Mouse (Mus musculus) CH12.LX (cell line): ENCODE measurements around the gene Xrra1. TPM values are rescaled to one million over a fixed set of nuclear protein-coding genes. Genes with fewer than 3 reads are reported as not detected.

Experiments
- DNase-seq: peaks from one replicate; pipeline ENCODE4 v3.0.0-alpha.2; 2013; ENCODE audit errors: extremely low read depth
- H3K27ac ChIP-seq: 2 replicates; pipeline ENCODE4 v1.5.1; 2012; ENCODE audit warnings: low read depth, mild to moderate bottlenecking, control low read depth, moderate library complexity; ENCODE audit not compliant: insufficient read depth
- H3K27me3 ChIP-seq: replicated peaks from 2 replicates; pipeline ENCODE3; 2012; ENCODE audit warnings: inconsistent platforms
- H3K36me3 ChIP-seq, 2 experiments: replicated peaks in 1 of 2; 2 replicates each; pipeline versions ENCODE3 to v1.6.1; 2012; ENCODE audit warnings: inconsistent platforms in 1 of 2, low read length in 1 of 2, mild to moderate bottlenecking in 1 of 2, mixed read lengths in 1 of 2, moderate library complexity in 1 of 2; ENCODE audit not compliant: control insufficient read depth in 1 of 2, insufficient read depth in 1 of 2
- H3K4me1 ChIP-seq, 2 experiments: 2 replicates each; pipeline ENCODE4 v1.6.1; 2012; ENCODE audit warnings: inconsistent platforms in 1 of 2, moderate library complexity in 1 of 2; ENCODE audit not compliant: insufficient read depth in 2 of 2, control insufficient read depth in 1 of 2
- H3K4me2 ChIP-seq: 2 replicates; pipeline ENCODE4 v1.6.1; 2012; ENCODE audit warnings: low read depth, mild to moderate bottlenecking, control low read depth; ENCODE audit not compliant: poor library complexity, insufficient read depth, severe bottlenecking
- H3K4me3 ChIP-seq, 3 experiments: fragments of 150-350 bp in 1 of 3; sonication (generic) in 1 of 3; replicated peaks in 1 of 3; 2 replicates each; pipeline versions ENCODE3 to v1.5.1; 2011 to 2012; ENCODE audit warnings: low read depth in 2 of 3, low read length in 2 of 3, mild to moderate bottlenecking in 2 of 3, moderate library complexity in 2 of 3, control low read depth in 1 of 3, improper control_type of control experiment in 1 of 3, inconsistent platforms in 1 of 3, mixed read lengths in 1 of 3; ENCODE audit not compliant: poor library complexity in 1 of 3
- H3K79me2 ChIP-seq: replicated peaks from 2 replicates; pipeline ENCODE4 v1.6.1; 2012; ENCODE audit warnings: mild to moderate bottlenecking, moderate library complexity; ENCODE audit not compliant: control insufficient read depth, poor library complexity, insufficient read depth, severe bottlenecking; ENCODE audit errors: extremely low read depth
- H3K9ac ChIP-seq: 2 replicates; pipeline ENCODE4 v1.6.1; 2012; ENCODE audit warnings: low read depth, mild to moderate bottlenecking, control low read depth, moderate library complexity; ENCODE audit not compliant: insufficient read depth
- H3K9me3 ChIP-seq: replicated peaks from 2 replicates; pipeline ENCODE3; 2012; ENCODE audit warnings: low read length, inconsistent platforms, mixed read lengths
- BHLHE40 ChIP-seq: IDR thresholded peaks from 2 replicates; pipeline ENCODE4 v1.6.1; 2011; ENCODE audit warnings: mild to moderate bottlenecking, low read depth, low read length, improper control_type of control experiment
- CHD1 ChIP-seq: IDR thresholded peaks from 2 replicates; pipeline ENCODE4 v1.6.1; 2012; ENCODE audit warnings: low read depth, low read length, improper control_type of control experiment, inconsistent platforms
- CHD2 ChIP-seq: IDR thresholded peaks from 2 replicates; pipeline ENCODE4 v1.6.1; 2011; ENCODE audit warnings: low read length, improper control_type of control experiment
- E2F4 ChIP-seq: IDR thresholded peaks from 2 replicates; pipeline ENCODE4 v1.6.1; 2011; ENCODE audit warnings: low read depth, low read length, improper control_type of control experiment; ENCODE audit not compliant: insufficient replicate concordance
- ELF1 ChIP-seq: IDR thresholded peaks from 2 replicates; pipeline ENCODE4 v1.6.1; 2014; ENCODE audit warnings: low read depth, mild to moderate bottlenecking, inconsistent platforms, low read length, improper control_type of control experiment
- EP300 ChIP-seq: IDR thresholded peaks from 2 replicates; pipeline ENCODE4 v1.6.1; 2011; ENCODE audit warnings: low read length, improper control_type of control experiment
- GABPA ChIP-seq: IDR thresholded peaks from 2 replicates; pipeline ENCODE4 v1.6.1; 2012; ENCODE audit warnings: low read depth, low read length, improper control_type of control experiment, inconsistent platforms; ENCODE audit not compliant: insufficient replicate concordance
- HCFC1 ChIP-seq: IDR thresholded peaks from 2 replicates; pipeline ENCODE4 v1.6.1; 2012; ENCODE audit warnings: low read depth, mild to moderate bottlenecking, inconsistent platforms, low read length, improper control_type of control experiment
- IRF4 ChIP-seq: IDR thresholded peaks from 2 replicates; pipeline ENCODE4 v1.6.1; 2014; ENCODE audit warnings: low read depth, mild to moderate bottlenecking, inconsistent platforms, low read length, improper control_type of control experiment
- KAT2A ChIP-seq: IDR thresholded peaks from 2 replicates; pipeline ENCODE4 v1.6.1; 2012; ENCODE audit warnings: low read length, improper control_type of control experiment, inconsistent platforms; ENCODE audit not compliant: insufficient replicate concordance
- MAFK ChIP-seq: IDR thresholded peaks from 2 replicates; pipeline ENCODE4 v1.6.1; 2011; ENCODE audit warnings: low read length, improper control_type of control experiment; ENCODE audit not compliant: insufficient replicate concordance
- MAZ ChIP-seq: IDR thresholded peaks from 2 replicates; pipeline ENCODE4 v1.6.1; 2012; ENCODE audit warnings: low read depth, mild to moderate bottlenecking, inconsistent platforms, low read length, improper control_type of control experiment, moderate library complexity
- MYC ChIP-seq: IDR thresholded peaks from 2 replicates; pipeline ENCODE4 v1.6.1; 2011; ENCODE audit warnings: low read depth, mild to moderate bottlenecking, improper control_type of control experiment, low read length
- NELFE ChIP-seq: IDR thresholded peaks from 2 replicates; pipeline ENCODE4 v1.6.1; 2011; ENCODE audit warnings: low read depth, low read length, improper control_type of control experiment
- NRF1 ChIP-seq: IDR thresholded peaks from 2 replicates; pipeline ENCODE4 v1.6.1; 2014; ENCODE audit warnings: low read depth, mild to moderate bottlenecking, inconsistent platforms, low read length, improper control_type of control experiment, moderate library complexity
- PAX5 ChIP-seq: IDR thresholded peaks from 2 replicates; pipeline ENCODE4 v1.6.1; 2012; ENCODE audit warnings: low read length, inconsistent platforms, mixed read lengths
- POLR2A ChIP-seq: IDR thresholded peaks from 2 replicates; pipeline ENCODE4 v1.6.1; 2011; ENCODE audit warnings: low read depth, mild to moderate bottlenecking, improper control_type of control experiment, low read length
- POLR2AphosphoS2 ChIP-seq: IDR thresholded peaks from 2 replicates; pipeline ENCODE4 v1.6.1; 2011; ENCODE audit warnings: low read depth, low read length, improper control_type of control experiment
- RCOR1 ChIP-seq: conservative IDR thresholded peaks from 2 replicates; pipeline ENCODE4 v1.6.1; 2012; ENCODE audit warnings: low read depth, mild to moderate bottlenecking, inconsistent platforms, low read length, improper control_type of control experiment
- SMC3 ChIP-seq: IDR thresholded peaks from 2 replicates; pipeline ENCODE4 v1.6.1; 2011; ENCODE audit warnings: low read depth, low read length, improper control_type of control experiment
- ZNF384 ChIP-seq: IDR thresholded peaks from 2 replicates; pipeline ENCODE4 v1.6.1; 2012; ENCODE audit warnings: low read depth, low read length, improper control_type of control experiment, inconsistent platforms
- dilution Hi-C: fragments of 300-500 bp; cut with MboI; formaldehyde crosslinking; loops from 2 replicates; pipeline ENCODE4 v1.14.3; 2020; ENCODE audit warnings: low sequenced_read_pairs; ENCODE audit not compliant: extremely low pct_unique_long_range_greater_than_20kb, extremely low pct_ligation_motif_present
- in situ Hi-C: fragments of 300-500 bp; cut with MboI; formaldehyde crosslinking; loops from 3 replicates; pipeline ENCODE4 v1.14.3; 2019; ENCODE audit warnings: low sequenced_read_pairs, low pct_ligation_motif_present, low pct_unique_long_range_greater_than_20kb, mixed read lengths
- polyA plus RNA-seq: library from polyadenylated mRNA; unstranded; fragments of >175 nt; gene quantifications from 2 replicates; pipeline ENCODE4 v1.2.1, GENCODE M21; 2012; ENCODE audit warnings: low read depth; ENCODE audit not compliant: insufficient read length
- total RNA-seq, 2 experiments: library from RNA; depleted of rRNA; stranded (reverse); fragments of 300-350 nt in 1 of 2; fragments of >200 nt in 1 of 2; gene quantifications; 2 replicates each; pipeline ENCODE4 v1.2.3; 2012 to 2014

Xrra1 gene
- total and polyA plus RNA-seq, 3 experiments: 0.17 to 0.59 (median 0.49) TPM

- in situ Hi-C loops (no loop called here), dilution Hi-C loops (no loop called here)
- Histone ChIP-seq H3K4me3 (no peak overlapping the region), H3K27ac (no peak overlapping the region), H3K27me3 (no peaks in the 10 kb centered on the region), H3K36me3 (no peaks in the 10 kb centered on the region), H3K9ac (no peak overlapping the region), H3K9me3 (no peaks in the 10 kb centered on the region), H3K79me2 (no peaks in the 10 kb centered on the region), H3K4me1 (peaks cover 0 to 6% of the 10 kb centered on the region in 2 experiments; a peak in 2 of 4 replicates), H3K4me2 (no peak overlapping the region)
- no peak for TF ChIP-seq GABPA
- TF ChIP-seq NELFE: no peak
- TF ChIP-seq HCFC1: no peak
- no peak for DNase-seq
These were observed 35.1 kb downstream of the Xrra1 start for GRCm38 (mm10) chr7:99893967-99894366.

GRCm38 (mm10) chr7:99894478-99894877, 35.6 kb downstream of the Xrra1 start:
- Histone ChIP-seq H3K27me3 (no peaks in the 10 kb centered on the region), H3K9me3 (no peaks in the 10 kb centered on the region), H3K4me3 (no peak overlapping the region), H3K27ac (no peak overlapping the region)
- dilution Hi-C loops: no loop called here
- no peak for DNase-seq
- TF ChIP-seq SMC3 (no peak), BHLHE40 (no peak), HCFC1 (no peak), MYC (no peak), ZNF384 (no peak), IRF4 (no peak), NRF1 (no peak), PAX5 (no peak), KAT2A (no peak), EP300 (no peak), CHD2 (no peak), POLR2AphosphoS2 (no peak), RCOR1 (no peak), POLR2A (no peak), CHD1 (no peak), E2F4 (no peak), MAZ (no peak), MAFK (no peak), ELF1 (no peak)
- TF ChIP-seq, all 38 proteins: peak for 0
- no peak overlapping the region for H3K4me2 ChIP-seq
- H3K36me3 ChIP-seq: no peaks in the 10 kb centered on the region
- peaks cover 0 to 2% of the 10 kb centered on the region in 2 experiments; a peak in 1 of 4 replicates for H3K4me1 ChIP-seq
- no peak overlapping the region for H3K9ac ChIP-seq
- in situ Hi-C loops: no loop called here
- no peaks in the 10 kb centered on the region for H3K79me2 ChIP-seq
